Mouse (Mus musculus) layer of hippocampus, adult 2 months (tissue): ENCODE results near the gene Glyatl3. TPM values are rescaled to one million over a fixed set of nuclear protein-coding genes. Genes with fewer than 3 reads are reported as not detected.

Experiments used
- DNase-seq, 2 experiments: peaks; one replicate each; pipeline ENCODE4 v3.0.0; 2022; ENCODE audit warnings: low spot score in 2 of 2
- H3K27ac ChIP-seq: fragments of 200-600 bp; 2 replicates; pipeline ENCODE4 v1.8.1; 2022
- H3K4me3 ChIP-seq: fragments of 200-600 bp; 2 replicates; pipeline ENCODE4 v1.8.1; 2022; ENCODE audit warnings: mild to moderate bottlenecking
- CTCF ChIP-seq: fragments of 200-600 bp; conservative IDR thresholded peaks from 2 replicates; pipeline ENCODE4 v1.8.1; 2022; ENCODE audit warnings: antibody characterized with exemption, mild to moderate bottlenecking, moderate library complexity
- long read RNA-seq, 2 experiments: library from polyadenylated mRNA; stranded (forward); transcript quantifications; one replicate each; pipeline ENCODE4 v2.0.0; 2021; ENCODE audit warnings: borderline mapping rate in 2 of 2
- total RNA-seq, 2 experiments: library from RNA; stranded (reverse); gene quantifications; 2 replicates each; pipeline ENCODE4 v1.2.3; 2021

Glyatl3 gene
- not detected for total RNA-seq
- long read RNA-seq, experiment 1, result 0 reads
- long read RNA-seq, experiment 2, result 0 reads

DNA sequence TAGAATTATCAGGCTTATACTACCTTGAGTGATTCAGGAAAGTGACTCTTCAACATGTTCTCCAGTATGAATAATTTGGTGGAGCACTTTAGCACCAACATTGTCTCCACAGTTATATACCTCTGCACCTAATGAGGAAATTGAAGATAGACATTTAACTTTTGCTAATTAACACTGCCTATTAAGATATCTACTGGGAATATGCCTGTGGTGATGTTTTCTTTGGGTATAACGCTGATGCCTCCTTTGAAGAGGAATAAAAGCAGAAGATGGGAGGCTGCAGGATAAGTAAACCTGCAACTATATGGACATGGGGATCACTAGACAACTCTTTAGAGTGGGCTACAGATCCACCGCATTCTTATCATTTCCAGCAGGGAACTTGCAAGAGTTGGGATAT, at the start of gene Glyatl3:
Gene Glyatl3, minus strand, starts transcription at position 101 of the 400 bp plus-strand sequence.
- Histone ChIP-seq H3K27ac (no peak within 1 kb of the TSS), H3K4me3 (no peak within 1 kb of the TSS)
- TF ChIP-seq CTCF, result no peak
- DNase-seq, result no peak

GRCm38 (mm10) chr17:40948518-40948917, 34.4 kb upstream of the Glyatl3 start:
- DNase-seq, result no peak
- no peak for TF ChIP-seq CTCF
- no peak overlapping the region for H3K4me3 ChIP-seq
- no peak overlapping the region for H3K27ac ChIP-seq

- peak; percentile 99 for DNase-seq
- peak within 1 kb of the TSS; percentile 83 for H3K4me3 ChIP-seq
- no peak for TF ChIP-seq CTCF
- H3K27ac ChIP-seq, result peak within 1 kb of the TSS; percentile 93
Measured at GRCm38 (mm10) chr17:40934420-40935231, 20.5 kb upstream of the Glyatl3 start, which contains the start of the genes Mut and Cenpq. Gene Mut, plus strand, starts transcription at chr17:40934685. Gene Cenpq, minus strand, starts transcription at chr17:40935047.

GRCm38 (mm10) chr17:40933985-40934384, 19.8 kb upstream of the Glyatl3 start:
- no peak for TF ChIP-seq CTCF
- Histone ChIP-seq H3K4me3 (peak overlapping the region; percentile 83), H3K27ac (no peak overlapping the region; the same call in 1 of the 2 replicates)
- DNase-seq, result no peak

DNA sequence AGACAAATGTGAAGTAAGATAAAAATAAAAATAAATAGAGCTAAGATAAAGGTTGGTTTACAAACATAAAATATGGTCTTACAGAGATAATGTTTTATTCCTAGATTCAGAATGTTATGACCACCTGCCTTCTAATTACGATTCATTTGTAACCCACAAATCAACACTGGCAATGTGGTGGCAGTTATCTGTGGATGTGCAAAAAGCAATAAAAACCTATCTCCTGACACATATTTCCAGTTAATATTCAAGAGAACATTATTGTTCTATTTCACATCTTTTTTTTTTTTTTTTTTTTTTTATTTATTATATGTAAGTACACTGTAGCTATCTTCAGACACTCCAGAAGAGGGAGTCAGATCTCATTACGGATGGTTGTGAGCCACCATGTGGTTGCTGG, 1.3 kb upstream of the Glyatl3 start:
- H3K4me3 ChIP-seq, result no peak overlapping the region
- no peak for DNase-seq
- no peak overlapping the region for H3K27ac ChIP-seq
- no peak for TF ChIP-seq CTCF

DNA sequence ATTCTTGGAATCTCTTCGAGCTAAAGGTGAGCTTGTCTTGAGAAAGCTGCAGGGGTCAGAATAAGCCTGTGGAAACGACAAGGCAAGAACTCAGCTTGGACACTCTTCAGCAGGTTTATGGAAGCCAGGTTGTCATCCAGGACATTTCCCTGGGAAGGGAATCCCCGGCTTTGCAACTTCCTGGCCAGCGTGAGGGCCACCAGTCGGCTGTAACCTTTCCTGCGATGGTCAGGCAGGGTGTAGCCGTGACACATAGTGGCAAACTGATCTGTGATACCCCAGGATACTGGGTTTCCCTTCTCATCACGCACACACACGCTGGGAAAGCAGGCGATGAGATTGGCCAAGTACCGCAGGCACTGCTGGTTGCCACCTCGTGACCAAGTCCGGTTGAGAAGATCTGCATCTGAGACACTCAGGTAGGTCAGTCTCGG, 9.4 kb downstream of the Glyatl3 start:
- Histone ChIP-seq H3K27ac (no peak overlapping the region), H3K4me3 (no peak overlapping the region; the same call in 1 of the 2 replicates)
- no peak for DNase-seq
- no peak for TF ChIP-seq CTCF

- no peak for DNase-seq
- H3K4me3 ChIP-seq, result no peak overlapping the region
- H3K27ac ChIP-seq, result no peak overlapping the region
Measured at GRCm38 (mm10) chr17:40904056-40904597, 10.0 kb downstream of the Glyatl3 start.

DNA sequence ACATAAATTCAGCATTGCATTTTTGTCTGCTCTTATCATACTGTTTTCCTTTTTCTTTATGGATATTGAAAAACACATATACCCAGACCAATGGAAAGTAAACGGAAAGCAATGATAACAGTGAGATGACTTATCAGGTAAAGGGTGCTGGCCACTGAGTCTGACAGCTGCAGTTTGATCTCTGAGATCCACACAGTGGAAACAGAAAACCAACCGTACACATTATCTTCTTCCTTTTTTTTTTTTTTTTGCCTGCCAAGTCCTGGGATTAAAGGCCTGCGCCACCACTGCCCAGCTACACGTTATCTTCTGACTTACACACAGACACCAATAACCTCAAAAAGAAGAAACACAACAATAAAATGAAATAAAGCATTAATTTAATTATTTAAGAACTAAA, 10.8 kb downstream of the Glyatl3 start:
- TF ChIP-seq CTCF, result no peak
- Histone ChIP-seq H3K27ac (no peak overlapping the region), H3K4me3 (no peak overlapping the region)
- DNase-seq, result no peak

More at GRCm38 (mm10) chr17:40904056-40904597, 10.0 kb downstream of the Glyatl3 start:
- TF ChIP-seq CTCF, result no peak

GRCm38 (mm10) chr17:40899783-40900363, 14.3 kb downstream of the Glyatl3 start:
- Histone ChIP-seq H3K4me3 (no peak overlapping the region), H3K27ac (no peak overlapping the region)
- no peak for TF ChIP-seq CTCF
- DNase-seq, result no peak

DNA sequence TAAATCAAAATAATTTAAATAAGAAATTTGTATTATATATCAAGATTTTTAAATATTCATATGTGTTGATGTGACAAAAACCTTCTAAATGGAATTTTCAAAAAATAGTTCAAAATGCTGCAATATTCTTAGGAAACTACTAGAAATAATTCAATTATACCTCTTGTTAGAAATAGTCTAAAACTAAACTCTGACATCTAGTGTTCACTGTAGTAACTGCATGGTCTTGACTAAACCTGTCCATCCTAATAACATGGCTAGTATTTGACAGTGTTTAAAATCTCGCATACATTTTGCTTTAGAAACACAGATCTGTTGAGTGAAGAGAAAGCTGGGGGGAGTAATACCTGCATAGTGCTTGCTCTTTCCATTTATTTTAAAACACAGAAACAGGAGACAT, 17.3 kb downstream of the Glyatl3 start:
- Histone ChIP-seq H3K27ac (no peak overlapping the region), H3K4me3 (no peak overlapping the region)
- peak in 1 of 2 experiments; percentile 12 for DNase-seq
- peak; percentile 89 for TF ChIP-seq CTCF

DNA sequence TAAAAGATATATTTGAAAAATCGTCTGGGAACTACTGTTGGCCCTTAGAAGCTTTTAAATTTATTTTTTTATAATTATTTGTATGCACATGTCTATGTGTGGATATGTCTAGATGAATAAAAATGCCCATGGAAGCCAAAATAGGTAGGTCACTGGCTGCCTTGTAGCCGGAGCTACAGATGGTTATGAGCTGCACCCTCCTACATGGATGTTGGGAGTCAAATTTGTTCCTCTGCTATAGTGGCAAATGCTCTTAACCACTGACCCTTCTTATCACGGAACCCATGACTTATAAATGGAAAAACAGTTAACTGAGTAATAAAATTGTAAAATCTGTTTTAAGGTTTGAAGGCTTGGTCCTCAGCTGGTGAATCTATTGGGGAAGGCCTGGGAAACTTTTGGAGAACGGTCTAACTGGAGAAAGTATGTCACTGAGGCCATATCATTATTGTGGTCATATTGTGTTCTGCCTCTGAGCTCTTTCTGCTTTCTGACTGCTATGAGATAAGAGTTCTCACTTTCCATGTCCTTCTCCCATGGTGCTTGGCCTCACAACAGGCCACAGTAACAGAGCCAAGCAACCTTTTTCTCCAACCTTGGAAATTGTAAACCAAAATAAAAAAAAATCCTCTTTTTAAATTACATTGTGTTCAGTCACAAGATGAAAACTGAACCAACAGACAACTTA, 26.2 kb downstream of the Glyatl3 start:
- no peak overlapping the region for H3K27ac ChIP-seq
- H3K4me3 ChIP-seq, result no peak overlapping the region
- DNase-seq, result no peak
- no peak for TF ChIP-seq CTCF

GRCm38 (mm10) chr17:40885155-40885554, 29.0 kb downstream of the Glyatl3 start:
- DNase-seq, result no peak
- TF ChIP-seq CTCF, result no peak
- Histone ChIP-seq H3K27ac (no peak overlapping the region), H3K4me3 (no peak overlapping the region)

DNA sequence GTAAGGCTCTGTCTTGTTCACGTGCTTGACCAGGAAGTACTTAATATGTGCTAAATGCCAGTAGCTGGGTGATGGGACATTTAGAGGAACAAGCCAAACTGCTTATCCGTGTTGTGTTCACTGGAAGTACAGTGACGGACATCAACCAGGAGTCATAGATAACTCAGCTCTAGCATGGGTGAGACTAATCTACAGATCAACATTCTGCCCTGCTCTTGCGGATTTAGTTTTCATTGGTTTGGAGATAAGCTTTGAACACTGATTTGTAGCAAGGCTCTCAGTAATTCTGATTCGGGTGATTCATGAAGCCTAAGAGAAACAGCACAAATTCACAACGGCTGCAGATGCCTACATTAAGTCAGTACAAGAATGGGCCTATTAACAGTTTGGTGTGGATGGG, 32.0 kb downstream of the Glyatl3 start:
- H3K4me3 ChIP-seq, result no peak overlapping the region
- no peak overlapping the region for H3K27ac ChIP-seq
- no peak for DNase-seq
- TF ChIP-seq CTCF, result no peak
